Mouse (Mus musculus) midbrain, postnatal 0 days (tissue): Measurements from ENCODE around the gene Fam118a. TPM values are rescaled to one million over a fixed set of nuclear protein-coding genes. Genes with fewer than 3 reads are reported as not detected.

ENCODE experiments used
- ATAC-seq: fragments of 200-750 bp; cut with Nextera tagmentation; 2 replicates; pipeline ENCODE4 v1.8.0; 2017; ENCODE audit warnings: moderate number of reproducible peaks, mild to moderate bottlenecking, moderate TSS enrichment, moderate library complexity; ENCODE audit not compliant: low FRiP score
- DNase-seq: peaks from one replicate; pipeline ENCODE4 v3.0.0-alpha.2; 2015; ENCODE audit warnings: low spot score
- H3K27ac ChIP-seq: fragments of 300-500 bp; sonication (generic); 2 replicates; pipeline ENCODE4 v1.5.1; 2014; ENCODE audit warnings: low read depth, mild to moderate bottlenecking, low read length, mixed read lengths
- H3K27me3 ChIP-seq: fragments of 300-500 bp; sonication (generic); 2 replicates; pipeline ENCODE4 v1.6.1; 2014; ENCODE audit warnings: low read length, control low read depth, mixed read lengths; ENCODE audit not compliant: insufficient read depth
- H3K36me3 ChIP-seq: fragments of 300-500 bp; sonication (generic); 2 replicates; pipeline ENCODE4 v1.6.1; 2014; ENCODE audit warnings: low read length, control low read depth, mixed read lengths; ENCODE audit not compliant: insufficient read depth
- H3K4me1 ChIP-seq: fragments of 300-500 bp; sonication (generic); 2 replicates; pipeline ENCODE4 v1.6.1; 2014; ENCODE audit warnings: mild to moderate bottlenecking, control low read depth, antibody characterized with exemption, low read length, mixed read lengths; ENCODE audit not compliant: insufficient read depth
- H3K4me2 ChIP-seq: fragments of 300-500 bp; sonication (generic); 2 replicates; pipeline ENCODE4 v1.6.1; 2014; ENCODE audit warnings: low read depth, mild to moderate bottlenecking, low read length, mixed read lengths; ENCODE audit not compliant: poor library complexity, severe bottlenecking
- H3K4me3 ChIP-seq: fragments of 300-500 bp; sonication (generic); 2 replicates; pipeline ENCODE4 v1.5.1; 2014; ENCODE audit warnings: low read depth, mild to moderate bottlenecking, low read length, moderate library complexity
- H3K9ac ChIP-seq: fragments of 300-500 bp; sonication (generic); replicated peaks from 2 replicates; pipeline ENCODE4 v1.6.1; 2014; ENCODE audit warnings: mild to moderate bottlenecking, low read length, moderate library complexity, mixed read lengths; ENCODE audit not compliant: poor library complexity, severe bottlenecking
- H3K9me3 ChIP-seq: fragments of 300-500 bp; sonication (generic); 2 replicates; pipeline ENCODE4 v1.6.1; 2016; ENCODE audit warnings: low read length, control low read depth
- CTCF ChIP-seq: IDR thresholded peaks from 2 replicates; pipeline ENCODE4 v1.5.1; 2016; ENCODE audit warnings: antibody characterized with exemption, mild to moderate bottlenecking
- WGBS: fragments of 180-500 bp; shearing (Covaris S2); extraction: QIAGEN DNeasy Blood & Tissue Kit; methylation state at CpG from one replicate; pipeline ENCODE4 v1.1.7; 2014; 5-methylcytosine and 5-hydroxymethylcytosine counted together
- polyA plus RNA-seq: library from polyadenylated mRNA; unstranded; fragments of >200 nt; fragmentation: Nextera tagmentation; extraction: Ambion mirVana; gene quantifications from 2 replicates; pipeline ENCODE4 v1.2.1, GENCODE M21; 2015
- total RNA-seq: library from RNA; depleted of rRNA; stranded (reverse); fragments of >200 nt; gene quantifications from 2 replicates; pipeline ENCODE4 v1.2.3, GENCODE M21; 2014

Fam118a gene
- total and polyA plus RNA-seq, 2 experiments from 2014 or later, result 18.0 to 29.5 TPM

- Histone ChIP-seq H3K36me3 (no peaks in the 10 kb centered on the region), H3K27me3 (no peaks in the 10 kb centered on the region), H3K27ac (peak overlapping the region; percentile 55), H3K9ac (peak overlapping the region; percentile 83), H3K4me2 (peak overlapping the region; percentile 83), H3K4me3 (peak overlapping the region; percentile 79), H3K9me3 (no peaks in the 10 kb centered on the region), H3K4me1 (peaks cover 23% of the 10 kb centered on the region)
- no peak; the same call in 1 of the 2 replicates for ATAC-seq
- 4% methylated on average over 8 of the region's 8 CpGs for WGBS
- no peak for DNase-seq
- no peak for TF ChIP-seq CTCF
Observed at GRCm38 (mm10) chr15:85037343-85037690, 8.6 kb downstream of the Fam118a start.

GRCm38 (mm10) chr15:85041546-85042225 lies 12.9 kb downstream of the Fam118a start:
- Histone ChIP-seq H3K4me1 (peaks cover 21% of the 10 kb centered on the region), H3K36me3 (peaks cover 15% of the 10 kb centered on the region), H3K27me3 (no peaks in the 10 kb centered on the region), H3K9me3 (no peaks in the 10 kb centered on the region), H3K27ac (peak overlapping the region; percentile 72), H3K4me3 (no peak overlapping the region), H3K9ac (no peak overlapping the region), H3K4me2 (no peak overlapping the region)
- 56% methylated on average over 10 of the region's 10 CpGs for WGBS
- TF ChIP-seq CTCF, result no peak
- DNase-seq, result no peak
- no peak for ATAC-seq

DNA sequence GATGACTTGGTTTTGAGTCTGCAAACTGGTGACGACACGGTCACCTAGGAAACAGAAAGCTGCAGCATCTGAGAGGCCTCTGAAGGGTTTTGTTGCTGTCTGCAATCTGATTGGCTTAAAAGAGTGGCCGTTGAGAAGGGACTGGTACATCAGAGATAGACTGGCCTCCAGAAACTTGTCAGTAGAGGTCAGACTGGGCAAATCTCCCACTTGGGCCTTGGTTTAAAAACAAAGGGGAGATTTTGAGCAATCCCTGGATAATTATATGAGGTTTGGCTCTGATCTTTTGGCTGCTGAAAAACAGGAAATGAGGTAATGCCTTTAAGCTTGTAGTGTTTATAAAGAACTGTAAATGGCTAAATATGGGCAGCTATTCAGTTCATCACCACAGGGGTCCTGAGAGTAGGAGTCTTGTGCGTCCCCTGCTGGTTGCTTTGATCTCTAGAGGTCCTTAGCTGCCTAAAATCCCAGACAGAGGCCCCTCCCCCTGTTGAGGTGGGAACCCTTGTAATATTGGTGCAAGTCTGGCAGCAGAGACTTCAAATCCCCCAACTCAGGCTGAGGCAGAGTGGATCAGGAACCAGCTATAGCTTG lies 13.7 kb downstream of the Fam118a start:
- Histone ChIP-seq H3K9ac (no peak overlapping the region), H3K9me3 (no peaks in the 10 kb centered on the region), H3K27ac (peak overlapping the region; percentile 72), H3K27me3 (no peaks in the 10 kb centered on the region), H3K36me3 (peaks cover 22% of the 10 kb centered on the region), H3K4me3 (no peak overlapping the region), H3K4me1 (peaks cover 20% of the 10 kb centered on the region), H3K4me2 (no peak overlapping the region)
- ATAC-seq (peak; percentile 82), DNase-seq (peak; percentile 93)
- WGBS, result 4% methylated on average over 4 of the region's 4 CpGs
- peak; percentile 83 for TF ChIP-seq CTCF

- H3K4me2 ChIP-seq, result no peak overlapping the region
- TF ChIP-seq CTCF, result no peak
- peaks cover 13% of the 10 kb centered on the region for H3K4me1 ChIP-seq
- WGBS, result 51% methylated on average over 5 of the region's 5 CpGs
- peaks cover 28% of the 10 kb centered on the region for H3K36me3 ChIP-seq
- DNase-seq, result no peak
- H3K27me3 ChIP-seq, result no peaks in the 10 kb centered on the region
- H3K9ac ChIP-seq, result no peak overlapping the region
- ATAC-seq, result no peak
- H3K9me3 ChIP-seq, result no peaks in the 10 kb centered on the region
- peak overlapping the region; percentile 72 for H3K27ac ChIP-seq
- H3K4me3 ChIP-seq, result no peak overlapping the region
Observed at GRCm38 (mm10) chr15:85043116-85043515, 14.4 kb downstream of the Fam118a start.

DNA sequence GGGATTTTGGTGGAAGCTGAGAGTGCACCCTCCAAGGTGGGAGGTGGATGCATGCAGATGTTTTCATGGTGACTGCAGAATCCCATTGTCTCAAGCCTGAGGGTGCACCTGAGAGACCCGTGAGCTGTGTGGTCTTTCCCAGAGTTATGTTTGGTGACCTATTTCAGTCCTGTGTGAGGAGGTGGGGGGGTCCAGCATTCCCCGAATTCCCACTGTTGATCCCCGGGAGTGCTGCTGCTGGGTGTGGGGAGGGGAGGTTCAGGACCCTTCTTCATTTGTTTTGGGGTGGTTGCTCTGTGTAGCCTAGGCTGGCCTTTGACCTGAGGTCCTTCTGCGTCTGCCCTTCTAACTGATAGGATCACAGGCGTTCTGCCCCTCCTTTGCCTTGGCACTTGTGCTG lies 15.0 kb downstream of the Fam118a start:
- Histone ChIP-seq H3K27ac (peak overlapping the region; percentile 72), H3K4me1 (peaks cover 11% of the 10 kb centered on the region), H3K4me2 (no peak overlapping the region), H3K36me3 (peaks cover 34% of the 10 kb centered on the region), H3K27me3 (no peaks in the 10 kb centered on the region), H3K9ac (no peak overlapping the region), H3K9me3 (no peaks in the 10 kb centered on the region), H3K4me3 (no peak overlapping the region)
- DNase-seq (no peak), ATAC-seq (no peak)
- 78% methylated on average over 5 of the region's 5 CpGs for WGBS
- no peak for TF ChIP-seq CTCF

DNA sequence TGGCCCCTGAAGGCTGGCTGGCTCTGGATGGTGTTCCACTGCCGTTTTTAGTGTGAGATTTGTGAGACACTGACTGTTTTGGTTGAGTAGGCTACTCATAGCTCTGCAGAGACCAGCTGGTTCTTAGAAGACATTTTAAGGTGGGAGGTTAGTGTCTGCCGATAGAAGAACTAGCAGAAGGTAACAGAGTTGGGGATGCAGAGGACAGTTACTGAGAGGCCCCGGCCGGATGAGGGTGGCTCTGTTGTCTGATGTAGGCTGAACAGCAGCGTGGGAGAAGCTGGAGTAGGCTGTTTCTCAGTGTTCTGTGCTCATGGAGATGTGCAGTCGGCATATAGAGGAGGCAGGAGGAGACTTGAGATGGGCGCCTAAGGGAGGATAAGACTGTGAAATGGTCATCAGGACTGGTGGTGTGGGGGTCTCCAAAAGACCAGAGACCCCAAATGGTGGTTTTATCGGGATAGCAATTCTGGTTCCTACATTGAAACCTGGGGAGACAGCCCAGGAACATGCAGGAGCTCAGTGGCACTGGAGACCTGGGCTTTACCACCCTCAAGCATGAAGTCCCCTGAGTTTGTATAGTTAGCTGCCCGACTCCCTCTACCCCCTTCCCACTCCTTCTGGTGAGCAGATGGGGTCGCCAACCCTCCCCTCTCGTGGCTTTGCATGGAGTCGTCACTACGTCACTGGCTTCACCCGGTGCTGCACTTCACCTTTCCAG lies 17.6 kb downstream of the Fam118a start:
- H3K4me2 ChIP-seq, result no peak overlapping the region
- peaks cover 8% of the 10 kb centered on the region; the same call in 1 of the 2 replicates for H3K4me1 ChIP-seq
- H3K36me3 ChIP-seq, result peaks cover 52% of the 10 kb centered on the region
- H3K4me3 ChIP-seq, result no peak overlapping the region
- no peak for TF ChIP-seq CTCF
- H3K9me3 ChIP-seq, result no peaks in the 10 kb centered on the region
- H3K27me3 ChIP-seq, result no peaks in the 10 kb centered on the region
- no peak overlapping the region for H3K9ac ChIP-seq
- no peak overlapping the region for H3K27ac ChIP-seq
- 91% methylated on average over 14 of the region's 14 CpGs for WGBS
- DNase-seq, result no peak
- no peak for ATAC-seq
